Mouse (Mus musculus) left cerebral cortex, adult 11 months (tissue): ENCODE measurements around the gene Ube2r2.

Experiments used
- DNase-seq: peaks from one replicate; pipeline ENCODE4 v3.0.0; 2022; ENCODE audit warnings: low spot score

Ube2r2 gene

GRCm38 (mm10) chr4:41179825-41180725 lies 44.5 kb downstream of the Ube2r2 start:
- DNase-seq, result no peak

DNA sequence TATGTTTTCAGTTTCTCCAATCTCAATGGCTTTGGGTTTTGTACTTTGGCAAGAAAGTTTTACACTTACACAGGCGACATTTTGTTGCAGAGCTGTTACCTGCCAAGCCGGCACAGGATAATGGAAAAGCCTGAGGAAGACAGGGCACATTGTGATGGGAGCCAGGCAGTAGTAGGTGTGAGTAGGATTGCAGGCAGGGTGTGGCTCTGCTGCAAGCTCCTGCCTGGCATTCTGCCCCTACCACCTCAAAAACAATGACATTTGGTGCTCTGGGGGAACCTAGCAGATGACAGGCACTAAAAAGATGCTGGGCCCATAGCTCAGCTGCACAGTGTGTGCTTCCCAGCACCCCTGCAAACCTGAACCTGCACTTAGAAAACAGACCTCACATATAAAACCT lies 54.3 kb downstream of the Ube2r2 start:
- no peak for DNase-seq

DNA sequence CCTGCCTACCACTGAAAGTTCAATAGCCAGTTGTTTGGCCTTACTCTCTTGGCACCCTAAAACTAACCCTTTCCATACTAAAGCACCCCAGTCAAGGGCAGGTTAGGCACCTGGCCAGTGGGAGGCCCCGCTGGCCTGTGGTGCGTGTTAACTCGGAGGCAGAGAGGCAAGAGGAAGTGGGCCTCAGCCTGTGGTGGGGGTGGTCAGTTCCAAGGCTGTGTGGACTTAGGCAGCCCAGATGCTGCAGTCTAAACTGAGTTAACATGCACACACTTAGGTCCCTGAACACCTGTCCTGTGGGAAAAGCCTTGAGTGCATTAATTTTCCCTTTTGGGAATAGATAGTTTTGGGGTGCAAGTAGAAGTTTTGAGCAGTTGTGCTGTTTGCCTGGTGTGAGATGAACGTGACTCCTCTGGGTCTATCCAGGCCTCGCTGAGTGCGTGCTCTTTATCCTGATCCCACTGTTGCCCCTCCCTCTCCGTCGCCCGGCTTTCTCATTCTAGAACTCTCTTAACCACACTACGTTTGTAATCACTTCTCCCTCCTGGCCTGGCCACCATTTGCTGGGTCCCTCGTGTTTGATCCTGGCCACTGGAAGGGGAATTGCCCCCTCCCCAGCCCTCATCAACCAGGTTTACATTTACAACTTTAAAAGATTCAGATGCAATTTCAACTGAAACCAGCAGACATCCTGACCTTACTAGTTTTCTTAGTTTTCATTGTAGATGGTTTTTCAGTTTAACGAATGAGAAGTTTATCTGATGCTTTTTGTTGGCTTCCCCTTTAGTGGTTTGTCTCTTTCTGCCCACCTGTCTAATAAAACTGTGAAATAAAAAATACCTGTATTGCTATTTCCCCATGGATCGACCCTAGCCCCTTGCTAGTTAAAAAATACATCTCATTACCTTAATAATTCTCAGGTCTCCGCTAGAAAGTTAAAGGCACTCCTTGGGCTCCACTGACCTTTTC lies 57.3 kb downstream of the Ube2r2 start:
- DNase-seq, result no peak

DNA sequence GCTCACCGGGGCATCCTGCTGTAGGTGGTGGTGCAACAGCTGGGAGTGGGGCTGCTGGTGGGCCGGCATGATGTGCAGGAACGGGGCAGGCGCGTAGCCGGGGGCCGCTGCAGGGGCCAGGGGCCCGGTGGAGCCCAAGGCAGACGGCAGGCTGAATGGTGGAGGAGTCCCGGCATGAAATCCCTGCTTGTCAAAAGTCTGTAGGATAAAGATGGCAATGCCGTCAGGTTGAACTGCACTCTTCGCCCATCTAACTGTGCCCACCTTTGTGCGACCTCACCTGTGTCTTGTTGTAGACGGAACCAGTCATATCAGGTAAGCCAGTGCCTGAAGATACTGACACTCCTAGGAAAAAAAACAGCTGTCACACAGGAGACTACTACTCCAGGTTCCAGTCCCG lies 59.8 kb downstream of the Ube2r2 start:
- DNase-seq, result no peak

GRCm38 (mm10) chr4:41196861-41197610 lies 61.5 kb downstream of the Ube2r2 start:
- no peak for DNase-seq

DNA sequence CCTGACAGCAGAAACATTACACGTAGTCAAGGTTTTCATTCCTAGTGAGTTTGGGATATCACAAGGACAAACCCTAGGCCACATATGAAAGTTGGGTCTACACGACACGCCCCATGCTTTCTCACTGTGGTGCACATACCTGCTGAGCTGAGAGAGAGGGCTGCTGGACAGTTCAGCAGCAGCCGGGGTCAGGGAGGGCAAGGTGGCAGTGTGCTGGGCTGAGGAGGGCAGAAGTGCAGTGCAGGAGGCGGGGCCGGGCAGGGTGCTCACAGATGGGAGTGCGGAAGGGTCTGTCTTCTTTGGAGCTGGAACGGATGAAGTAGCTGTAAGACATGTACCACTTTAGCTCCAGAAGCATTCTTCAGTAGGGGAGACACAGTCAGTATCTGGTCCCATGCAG lies 66.6 kb downstream of the Ube2r2 start:
- DNase-seq, result no peak

- DNase-seq, result no peak
Observed at GRCm38 (mm10) chr4:41205751-41206150, 70.2 kb downstream of the Ube2r2 start.

GRCm38 (mm10) chr4:41208050-41208449 lies 72.5 kb downstream of the Ube2r2 start:
- no peak for DNase-seq

DNA sequence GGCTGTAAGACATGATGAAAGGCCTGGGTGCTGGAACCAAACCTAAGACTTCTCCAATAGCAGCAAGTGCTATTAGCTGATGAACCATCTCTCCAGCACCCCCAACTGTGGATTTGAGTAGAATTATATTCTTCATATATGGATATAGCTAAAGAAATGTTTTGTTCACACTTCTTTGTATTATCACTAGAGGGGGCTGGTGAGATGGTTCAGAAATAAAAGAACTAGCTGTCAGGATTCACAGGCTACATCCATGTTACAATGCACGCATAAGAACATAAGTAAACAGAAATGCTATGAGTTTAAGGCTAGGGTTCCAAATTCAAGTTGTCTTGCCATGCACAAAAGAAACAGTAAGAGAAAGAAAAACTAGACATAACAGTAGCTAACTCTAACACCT lies 89.9 kb downstream of the Ube2r2 start:
- DNase-seq, result no peak

DNA sequence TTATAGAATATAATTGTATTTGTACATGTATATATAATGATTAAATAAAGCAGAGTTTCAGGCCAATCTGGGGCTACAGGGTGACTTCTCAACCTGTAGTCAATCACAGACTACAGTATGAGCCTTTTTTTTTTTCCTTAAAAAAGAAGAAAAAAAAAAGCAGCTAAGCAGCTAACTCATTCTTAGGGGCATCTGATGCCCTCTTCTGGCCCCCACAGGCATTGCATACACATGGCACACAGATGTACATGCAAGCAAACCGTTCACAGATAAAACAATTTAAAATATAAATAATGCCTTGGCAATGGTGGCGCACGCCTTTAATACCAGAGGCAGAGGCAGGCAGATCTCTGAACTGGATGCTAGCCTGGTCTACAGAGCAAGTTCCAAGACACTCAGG lies 90.8 kb downstream of the Ube2r2 start:
- peak; percentile 12 for DNase-seq

DNA sequence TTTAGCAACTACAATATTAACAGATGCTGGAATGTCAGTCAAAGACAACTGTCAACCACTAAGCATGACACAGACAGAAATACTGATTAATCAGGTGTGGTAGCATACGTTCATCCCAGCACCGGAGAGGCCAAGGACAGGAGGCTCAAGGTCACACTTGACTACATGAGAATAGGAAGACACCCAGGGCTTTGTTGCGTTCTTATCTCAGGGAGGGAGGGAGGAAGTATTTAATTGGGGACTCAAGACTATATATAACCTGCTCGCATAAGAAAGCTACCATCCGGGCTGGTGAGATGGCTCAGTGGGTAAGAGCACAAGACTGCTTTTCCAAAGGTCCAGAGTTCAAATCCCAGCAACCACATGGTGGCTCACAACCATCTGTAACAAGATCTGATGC lies 100.1 kb downstream of the Ube2r2 start:
- no peak for DNase-seq

DNA sequence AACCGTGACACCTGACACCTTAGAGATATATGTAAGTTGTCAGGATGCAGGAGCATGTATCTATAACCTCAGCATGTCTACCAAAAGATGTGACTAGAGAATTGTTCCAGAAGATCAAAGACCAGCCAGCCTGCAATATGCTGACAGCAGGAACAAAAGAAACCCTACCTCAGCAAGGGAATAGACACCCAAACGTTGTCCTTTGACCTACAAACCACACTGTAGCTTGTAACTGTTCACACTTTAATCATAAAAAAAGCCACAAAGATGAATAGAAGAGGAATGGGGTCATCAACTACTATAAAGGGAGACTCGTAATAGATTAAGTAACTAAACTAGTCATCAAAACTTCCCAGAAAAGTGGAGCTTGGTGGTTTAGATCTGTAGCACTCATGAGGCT lies 105.4 kb downstream of the Ube2r2 start:
- DNase-seq, result no peak
